Mouse (Mus musculus) NIH3T3 (cell line): ENCODE data around the gene Bpifb5.
A peak's percentile ranks its signal among the peaks of the same experiment; 100 is the strongest.
"Not testable (repeated sequence)": the region's sequence is repeated elsewhere in the genome, so short reads cannot be mapped to it uniquely, and the experiment has no call there.

Experiments
- DNase-seq: peaks from one replicate; pipeline ENCODE4 v3.0.0-alpha.2; 2012; ENCODE audit warnings: low read depth

The Bpifb5 gene

GRCm38 (mm10) chr2:154223265-154223916, at the start of gene Bpifb5:
Gene Bpifb5 (plus strand): TSS chr2:154223742.
- peak; percentile 17 for DNase-seq

GRCm38 (mm10) chr2:154181900-154182299, 41.6 kb upstream of the Bpifb5 start:
- not testable (repeated sequence) for DNase-seq

DNA sequence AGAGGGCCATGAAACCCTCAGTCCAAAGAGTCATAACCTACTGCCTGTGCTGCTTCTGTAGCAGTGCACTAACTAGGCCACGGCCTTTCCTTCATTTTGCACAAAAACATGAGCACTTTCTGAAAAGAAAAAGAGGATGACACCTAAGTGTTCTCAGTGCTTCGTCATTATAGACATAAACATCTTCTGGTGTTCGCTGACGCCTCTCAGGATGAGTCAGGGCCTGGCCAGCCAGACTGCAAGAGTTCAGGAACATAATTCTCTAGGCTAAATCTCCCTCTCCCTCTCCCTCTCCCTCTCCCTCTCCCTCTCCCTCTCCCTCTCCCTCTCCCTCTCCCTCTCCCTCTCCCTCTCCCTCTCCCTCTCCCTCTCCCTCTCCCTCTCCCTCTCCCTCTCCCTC, 40.5 kb upstream of the Bpifb5 start:
- peak; percentile 62 for DNase-seq

DNA sequence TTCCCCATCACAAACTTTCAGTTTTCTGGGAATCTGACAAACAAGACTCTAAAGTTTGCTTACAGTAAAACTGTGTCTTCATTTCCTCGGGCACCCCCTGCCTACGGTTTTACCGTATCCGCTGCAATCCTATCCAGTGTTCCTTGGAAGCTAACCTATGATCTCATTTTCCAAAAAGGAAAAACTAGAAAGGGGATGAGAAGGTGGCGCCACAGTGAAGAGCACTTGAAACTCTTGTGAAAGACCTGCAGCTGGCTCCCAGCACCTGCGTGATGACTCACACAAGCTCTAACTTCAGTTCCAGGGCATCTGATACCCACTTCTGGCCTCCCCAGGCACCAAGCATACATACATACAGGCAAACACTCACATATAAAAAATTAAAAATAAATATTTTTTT, 38.2 kb upstream of the Bpifb5 start:
- DNase-seq = peak; percentile 41

DNA sequence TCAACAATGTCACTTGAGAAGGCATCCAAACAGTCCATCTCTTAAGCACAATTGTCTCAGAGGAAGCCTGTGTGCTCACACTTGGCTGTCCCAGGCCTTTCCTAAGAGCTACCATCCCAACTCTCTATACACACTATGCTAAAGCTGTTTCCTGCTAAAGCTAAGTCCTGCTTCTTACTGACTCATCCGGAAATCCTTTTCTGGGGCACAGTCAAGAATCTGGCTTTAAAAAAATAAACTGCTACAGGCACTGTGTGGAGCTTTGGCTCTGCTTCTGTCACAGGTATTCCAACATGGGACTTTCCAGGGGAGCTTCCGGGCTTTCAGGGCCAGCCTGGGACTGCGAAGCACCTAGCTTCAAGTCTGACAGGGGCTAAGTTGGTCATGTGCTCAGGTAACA, 37.8 kb upstream of the Bpifb5 start:
- peak; percentile 42 for DNase-seq

- peak; percentile 56 for DNase-seq
These were observed 36.1 kb upstream of the Bpifb5 start for GRCm38 (mm10) chr2:154187468-154187867.

- DNase-seq = no peak
These were observed 33.6 kb upstream of the Bpifb5 start for GRCm38 (mm10) chr2:154189877-154190434.

GRCm38 (mm10) chr2:154190546-154191258, 32.8 kb upstream of the Bpifb5 start, which contains the start of gene Bpifb1:
Gene Bpifb1 (plus strand): TSS chr2:154190818.
- DNase-seq = no peak

DNA sequence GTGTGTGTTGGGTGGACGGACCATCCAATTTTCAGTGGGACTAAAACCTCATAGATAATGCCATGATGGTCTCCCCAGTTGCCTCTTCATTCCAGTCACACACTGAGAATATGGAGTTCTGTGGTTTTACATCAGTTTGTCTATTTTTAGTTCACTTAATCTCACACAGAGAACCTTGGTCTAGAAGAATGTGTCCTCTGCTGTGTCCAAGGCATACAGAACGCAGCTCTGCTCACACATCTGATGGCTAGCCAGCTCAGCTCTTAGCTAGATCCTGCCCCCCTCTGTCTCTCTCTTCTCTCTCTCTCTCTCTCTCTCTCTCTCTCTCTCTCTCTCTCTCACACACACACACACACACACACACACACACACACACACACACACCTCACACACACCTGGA, 31.4 kb upstream of the Bpifb5 start:
- no peak for DNase-seq

DNA sequence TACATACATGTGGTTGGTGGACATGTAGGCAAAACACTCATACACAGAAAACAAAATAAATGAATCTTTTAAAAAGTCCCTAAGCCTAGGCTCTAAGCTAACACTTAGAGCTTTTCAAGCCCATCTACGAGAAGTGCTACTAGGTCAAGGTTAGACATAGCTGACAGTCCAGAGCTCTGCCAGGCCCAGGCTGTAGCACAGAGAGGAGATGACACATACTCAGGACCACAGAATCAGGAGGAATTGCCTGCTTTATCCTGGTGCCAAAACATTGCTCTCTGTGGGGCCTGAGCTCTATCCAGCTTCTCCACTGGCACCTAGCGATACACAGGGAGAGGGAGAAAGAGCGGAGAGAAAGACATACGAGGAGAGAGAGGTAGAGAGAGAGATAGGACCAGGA, 30.5 kb upstream of the Bpifb5 start:
- no peak for DNase-seq

- DNase-seq = peak; percentile 63
These were observed 29.5 kb upstream of the Bpifb5 start for GRCm38 (mm10) chr2:154193994-154194504.

GRCm38 (mm10) chr2:154197036-154197435, 26.5 kb upstream of the Bpifb5 start:
- no peak for DNase-seq

GRCm38 (mm10) chr2:154204630-154205029, 18.9 kb upstream of the Bpifb5 start:
- DNase-seq = no peak

DNA sequence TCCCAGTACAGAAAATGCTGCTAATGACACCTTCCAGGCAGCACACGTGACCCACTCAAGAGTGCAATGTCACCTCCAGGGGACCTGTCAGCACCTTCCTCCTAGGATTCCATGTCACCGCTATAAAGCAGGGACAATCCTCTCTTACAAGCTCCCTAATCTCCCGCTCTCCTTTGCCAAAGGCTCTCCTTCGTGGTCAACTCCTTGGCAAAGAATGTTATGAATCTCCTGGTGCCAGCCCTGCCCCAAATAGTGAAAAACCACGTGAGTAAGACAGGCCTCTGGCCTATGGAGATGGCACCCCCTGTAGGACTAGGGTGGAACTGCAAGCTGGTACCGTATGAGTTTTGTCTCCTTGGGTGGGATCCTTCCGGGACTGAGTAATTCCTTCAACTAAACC, 16.6 kb upstream of the Bpifb5 start:
- peak; percentile 29 for DNase-seq

- DNase-seq = peak; percentile 61
These were observed 14.4 kb upstream of the Bpifb5 start for GRCm38 (mm10) chr2:154209112-154209511.

DNA sequence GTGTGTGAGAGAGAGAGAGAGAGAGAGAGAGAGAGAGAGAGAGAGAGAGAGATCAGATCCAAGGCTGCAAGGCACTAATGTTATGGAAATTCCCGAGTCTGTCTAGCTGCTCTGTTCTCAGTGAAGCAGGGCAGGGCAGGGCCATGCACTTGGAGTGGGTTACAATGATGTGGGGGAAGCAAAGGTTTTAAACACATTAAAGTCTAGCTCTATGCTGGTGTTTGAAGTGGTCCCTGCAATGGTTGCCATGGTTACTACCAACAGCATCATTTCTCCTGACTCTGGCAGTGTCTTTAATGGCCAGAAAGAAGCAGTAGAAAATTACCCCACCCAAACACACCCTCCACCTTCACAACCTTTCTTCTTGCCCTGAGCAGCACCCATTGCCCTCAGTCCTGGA, 12.4 kb upstream of the Bpifb5 start:
- no peak for DNase-seq

DNA sequence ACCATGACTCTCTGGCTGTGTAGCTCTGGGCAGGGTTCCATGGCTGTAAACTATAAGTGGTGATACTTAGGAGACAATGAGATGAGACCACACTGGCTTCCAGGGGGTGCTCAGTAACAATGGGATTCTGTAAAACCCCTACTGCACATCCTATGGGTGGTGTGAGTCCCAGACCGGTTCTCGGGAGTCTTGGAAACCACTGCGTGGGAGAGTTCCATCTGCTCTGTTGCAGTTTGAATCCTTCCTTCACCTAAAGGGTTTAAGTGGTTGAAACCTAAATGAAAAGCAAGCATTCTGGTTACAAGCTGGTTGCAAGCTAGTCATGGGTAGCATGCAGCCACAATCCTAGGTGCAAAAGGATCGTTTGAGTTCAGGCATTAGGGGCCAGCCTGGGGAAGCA, 11.7 kb upstream of the Bpifb5 start:
- DNase-seq = no peak

DNA sequence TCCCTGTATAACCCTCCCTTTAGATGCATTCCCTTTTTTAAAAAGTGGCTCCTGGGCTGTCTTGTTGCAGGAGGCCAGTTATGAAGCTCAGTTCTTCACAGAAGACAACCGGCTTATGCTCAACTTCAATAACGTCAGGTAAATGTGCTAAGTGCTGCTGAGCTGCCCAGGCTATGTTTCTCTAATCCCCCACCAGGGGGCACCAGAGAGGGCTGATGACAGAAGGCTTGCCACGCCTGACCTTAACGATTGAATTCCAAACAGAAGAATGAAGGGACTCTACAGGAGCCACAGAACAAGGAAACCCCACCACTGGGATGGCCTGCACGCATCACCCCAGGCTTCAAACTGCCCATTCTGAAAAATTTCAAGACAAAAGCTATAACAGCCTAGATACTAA, 8.4 kb upstream of the Bpifb5 start:
- DNase-seq = peak; percentile 77

DNA sequence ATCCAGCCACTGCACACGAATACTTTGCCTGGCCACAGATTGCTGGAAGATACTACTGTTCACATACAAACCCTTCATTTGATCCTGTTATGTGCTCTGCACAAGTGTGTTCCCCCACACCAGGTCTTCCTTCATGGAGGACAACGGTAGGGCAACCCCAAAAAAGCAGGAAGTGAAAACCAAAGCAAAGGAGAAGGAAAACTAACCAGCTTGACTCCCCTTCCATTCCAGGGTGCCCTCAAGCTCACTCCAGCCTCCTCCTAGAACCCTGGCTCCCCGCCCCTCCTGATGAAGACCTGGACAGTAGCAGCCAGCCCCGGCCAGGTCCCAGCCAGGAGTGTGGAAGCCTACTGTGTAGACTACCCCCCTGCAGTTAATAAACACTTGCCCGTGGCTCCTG, 3.6 kb upstream of the Bpifb5 start:
- DNase-seq = no peak

DNA sequence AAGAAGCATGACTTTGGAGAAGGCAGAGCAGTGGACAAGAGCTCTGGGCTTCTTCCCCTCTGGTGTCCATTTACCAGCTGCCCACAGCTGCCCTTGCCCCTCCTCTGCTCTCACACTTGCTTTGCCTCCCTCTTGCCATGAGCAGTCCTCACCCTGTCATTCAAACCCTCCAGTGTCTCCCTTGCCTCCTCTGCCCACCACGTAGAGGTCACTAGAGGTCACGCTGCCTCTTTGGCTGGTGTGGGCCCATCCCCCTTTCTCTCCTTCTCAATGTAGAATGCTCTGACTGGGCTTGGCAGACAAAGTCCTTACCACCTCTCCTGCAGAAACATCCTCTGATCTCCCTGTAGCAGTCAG, 353 bp downstream of the Bpifb5 start:
- DNase-seq = no peak

- no peak for DNase-seq
These were observed 3.4 kb downstream of the Bpifb5 start for GRCm38 (mm10) chr2:154226991-154227390.

GRCm38 (mm10) chr2:154227830-154228229, 4.3 kb downstream of the Bpifb5 start:
- DNase-seq = no peak

GRCm38 (mm10) chr2:154233426-154233825, 9.9 kb downstream of the Bpifb5 start:
- no peak for DNase-seq
